Mouse (Mus musculus) liver, embryonic 14.5 days (tissue): ENCODE results near the gene Adamts8. TPM values are rescaled to one million over a fixed set of nuclear protein-coding genes. Genes with fewer than 3 reads are reported as not detected.
A peak's percentile ranks its signal among the peaks of the same experiment; 100 is the strongest.

ENCODE experiments used
- ATAC-seq: fragments of 200-750 bp; cut with Nextera tagmentation; 2 replicates; pipeline ENCODE4 v1.8.0; 2017; ENCODE audit warnings: moderate number of reproducible peaks, mild to moderate bottlenecking, moderate library complexity; ENCODE audit not compliant: insufficient read depth
- DNase-seq, 3 experiments: peaks; one replicate each; pipeline ENCODE4 v3.0.0-alpha.2; 2012 to 2013; ENCODE audit warnings: low read depth in 3 of 3, low spot score in 3 of 3
- H3K27ac ChIP-seq: fragments of 300-500 bp; sonication (generic); 2 replicates; pipeline ENCODE4 v1.5.1; 2014; ENCODE audit warnings: moderate library complexity, mild to moderate bottlenecking, control low read depth, inconsistent platforms
- H3K27me3 ChIP-seq: fragments of 300-500 bp; sonication (generic); 2 replicates; pipeline ENCODE4 v1.6.1; 2014; ENCODE audit warnings: mild to moderate bottlenecking, low read length, moderate library complexity; ENCODE audit not compliant: control insufficient read depth, insufficient read depth
- H3K36me3 ChIP-seq: fragments of 300-500 bp; sonication (generic); replicated peaks from 2 replicates; pipeline ENCODE4 v1.6.1; 2014; ENCODE audit warnings: low read depth; ENCODE audit not compliant: control insufficient read depth, insufficient read depth
- H3K4me1 ChIP-seq, 2 experiments: fragments of 200-500 bp in 1 of 2; fragments of 300-500 bp in 1 of 2; sonication (generic) in 1 of 2; replicated peaks; 2 replicates each; pipeline ENCODE4 v1.6.1; 2012 to 2014; ENCODE audit warnings: antibody characterized with exemption in 1 of 2, inconsistent platforms in 1 of 2, low read length in 1 of 2; ENCODE audit not compliant: control insufficient read depth in 2 of 2, insufficient read depth in 2 of 2
- H3K4me2 ChIP-seq: fragments of 300-500 bp; sonication (generic); 2 replicates; pipeline ENCODE4 v1.6.1; 2014; ENCODE audit warnings: low read depth, mild to moderate bottlenecking, control low read depth, moderate library complexity
- H3K4me3 ChIP-seq, 2 experiments: fragments of 200-500 bp in 1 of 2; fragments of 300-500 bp in 1 of 2; sonication (generic) in 1 of 2; 2 replicates each; pipeline ENCODE4 v1.5.1; 2012 to 2014; ENCODE audit warnings: low read depth in 2 of 2, low read length in 2 of 2, mild to moderate bottlenecking in 2 of 2, control low read depth in 1 of 2, inconsistent platforms in 1 of 2, moderate library complexity in 1 of 2; ENCODE audit not compliant: insufficient read depth in 1 of 2
- H3K9ac ChIP-seq: fragments of 300-500 bp; sonication (generic); replicated peaks from 2 replicates; pipeline ENCODE4 v1.6.1; 2014; ENCODE audit warnings: mild to moderate bottlenecking, control low read depth, moderate library complexity
- H3K9me3 ChIP-seq: fragments of 300-500 bp; sonication (generic); 2 replicates; pipeline ENCODE4 v1.6.1; 2016; ENCODE audit warnings: low read length, mixed read lengths; ENCODE audit not compliant: control insufficient read depth
- CTCF ChIP-seq: IDR thresholded peaks from 2 replicates; pipeline ENCODE4 v1.5.1; 2016; ENCODE audit warnings: antibody characterized with exemption, low read depth, control low read depth
- EP300 ChIP-seq: IDR thresholded peaks from 2 replicates; pipeline ENCODE4 v1.6.1; 2016; ENCODE audit warnings: antibody characterized with exemption, low read depth
- WGBS: fragments of 180-500 bp; shearing (Covaris S2); extraction: QIAGEN DNeasy Blood & Tissue Kit; methylation state at CpG from one replicate; pipeline ENCODE4 v1.1.7; 2014; ENCODE audit not compliant: insufficient replicate concordance; 5-methylcytosine and 5-hydroxymethylcytosine counted together
- polyA plus RNA-seq, 2 experiments: library from polyadenylated mRNA; depleted of rRNA in 1 of 2; stranded (reverse) in 1 of 2; unstranded in 1 of 2; fragments of >200 nt; fragmentation: Nextera tagmentation in 1 of 2; extraction: Ambion mirVana in 1 of 2; gene quantifications; 2 replicates each; pipeline versions ENCODE4 v1.2.1 to v1.2.3; 2012 to 2014

The Adamts8 gene
- polyA plus RNA-seq, 2 experiments: 0.04 to 0.07 TPM

DNA sequence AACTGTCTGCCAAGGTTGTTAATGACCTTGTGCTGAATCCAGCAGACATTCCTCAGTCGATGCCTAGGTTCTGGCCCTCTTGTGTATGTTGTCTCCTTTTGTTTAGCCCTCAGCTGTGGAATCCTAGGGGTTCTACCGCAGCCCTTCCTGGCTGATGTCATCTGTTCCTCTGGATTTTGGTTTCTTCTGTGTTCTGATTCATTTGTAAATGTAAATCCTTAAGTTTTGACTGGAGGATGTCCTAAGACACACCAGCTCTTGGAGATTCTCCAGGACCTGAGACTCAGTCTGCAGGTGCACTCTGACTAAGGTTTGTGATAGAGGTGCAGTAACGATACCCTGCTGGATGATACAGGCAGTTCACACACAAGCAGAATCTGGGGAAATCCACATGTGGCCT is 27.6 kb downstream of the Adamts8 start:
- no peaks in the 10 kb centered on the region for H3K27me3 ChIP-seq
- TF ChIP-seq EP300: no peak
- no peak for TF ChIP-seq CTCF
- H3K4me3 ChIP-seq: no peak overlapping the region
- no peaks in the 10 kb centered on the region for H3K9me3 ChIP-seq
- no peak overlapping the region for H3K9ac ChIP-seq
- ATAC-seq (no peak), DNase-seq (no peak)
- 61% methylated on average over 3 of the region's 3 CpGs for WGBS
- no peak overlapping the region for H3K27ac ChIP-seq
- H3K36me3 ChIP-seq: no peaks in the 10 kb centered on the region
- H3K4me1 ChIP-seq: no peaks in the 10 kb centered on the region
- no peak overlapping the region for H3K4me2 ChIP-seq

DNA sequence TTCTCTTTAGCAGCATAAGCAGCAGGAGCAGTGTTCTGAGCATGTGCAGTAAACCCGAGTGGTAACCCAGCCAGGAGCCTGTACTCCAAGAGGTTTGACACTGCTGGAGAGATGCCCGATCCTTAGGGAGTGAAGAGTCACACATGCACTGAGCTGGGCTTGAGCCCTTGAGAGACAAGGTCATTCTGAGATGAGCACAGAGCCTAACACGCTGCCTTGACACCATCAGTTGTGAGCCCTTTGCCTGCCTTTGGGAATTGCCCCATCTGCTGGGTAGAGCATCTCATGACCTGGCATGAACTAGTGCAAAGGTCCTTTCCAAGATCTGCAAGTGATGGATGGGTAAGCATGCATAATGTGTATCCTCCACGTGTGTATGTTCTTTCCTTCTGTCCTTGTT is 29.6 kb downstream of the Adamts8 start:
- Histone ChIP-seq H3K4me1 (no peaks in the 10 kb centered on the region), H3K36me3 (no peaks in the 10 kb centered on the region), H3K27ac (no peak overlapping the region), H3K9ac (no peak overlapping the region), H3K9me3 (no peaks in the 10 kb centered on the region), H3K4me2 (no peak overlapping the region), H3K4me3 (no peak overlapping the region), H3K27me3 (no peaks in the 10 kb centered on the region)
- no peak for ATAC-seq
- 45% methylated on average over 4 of the region's 4 CpGs for whole genome bisulfite sequencing
- no peak for DNase-seq
- TF ChIP-seq CTCF: no peak

DNA sequence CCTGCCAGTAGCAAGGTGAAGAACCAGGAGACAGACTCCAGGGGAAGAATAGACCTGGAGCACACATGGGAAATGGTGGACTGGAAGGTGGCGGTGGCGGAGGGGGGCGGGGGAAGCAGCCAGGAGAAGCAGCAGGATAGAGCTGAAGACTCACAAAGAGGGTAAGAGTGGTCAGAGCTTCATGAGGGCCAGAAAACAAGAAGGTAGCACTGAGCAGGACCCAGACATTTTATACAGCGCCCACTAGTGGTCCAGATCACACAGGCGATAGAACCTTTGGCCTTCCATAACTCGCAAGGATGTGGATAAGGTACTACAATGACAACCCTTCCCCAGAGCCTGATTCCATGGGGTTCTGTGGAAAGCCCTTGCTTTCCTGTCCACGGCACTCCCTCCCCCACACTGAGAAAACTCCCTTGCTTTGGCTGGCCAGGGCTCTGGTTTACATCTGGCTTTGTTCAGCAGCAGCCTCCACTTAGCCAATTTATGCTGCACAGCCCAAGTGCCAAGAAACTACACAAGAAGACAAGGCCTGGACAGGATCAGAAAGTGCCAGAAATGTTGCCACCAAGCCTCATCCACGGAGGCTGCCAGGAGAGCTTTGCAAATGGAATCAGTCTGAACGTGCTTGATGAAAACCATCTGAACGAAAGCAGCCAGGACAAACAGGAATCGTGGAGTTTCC is 34.1 kb downstream of the Adamts8 start:
- H3K4me3 ChIP-seq: no peak overlapping the region
- ATAC-seq (no peak), DNase-seq (no peak)
- H3K36me3 ChIP-seq: no peaks in the 10 kb centered on the region
- H3K9me3 ChIP-seq: no peaks in the 10 kb centered on the region
- no peaks in the 10 kb centered on the region for H3K27me3 ChIP-seq
- WGBS: 61% methylated on average over 11 of the region's 11 CpGs
- H3K4me1 ChIP-seq: no peaks in the 10 kb centered on the region
- H3K4me2 ChIP-seq: no peak overlapping the region
- TF ChIP-seq EP300 (no peak), CTCF (peak; percentile 26; the same call in 1 of the 2 replicates)
- no peak overlapping the region for H3K9ac ChIP-seq
- no peak overlapping the region for H3K27ac ChIP-seq

GRCm38 (mm10) chr9:30980467-30980866 is 38.1 kb downstream of the Adamts8 start:
- Histone ChIP-seq H3K4me2 (no peak overlapping the region), H3K9me3 (no peaks in the 10 kb centered on the region), H3K36me3 (no peaks in the 10 kb centered on the region), H3K9ac (no peak overlapping the region), H3K4me3 (no peak overlapping the region), H3K4me1 (no peaks in the 10 kb centered on the region), H3K27me3 (no peaks in the 10 kb centered on the region), H3K27ac (no peak overlapping the region)
- no peak for DNase-seq
- ATAC-seq: no peak
- WGBS: 43% methylated on average over 2 of the region's 2 CpGs
- TF ChIP-seq CTCF: no peak
- TF ChIP-seq EP300: no peak

GRCm38 (mm10) chr9:30985782-30986181 is 43.4 kb downstream of the Adamts8 start:
- no peak overlapping the region for H3K27ac ChIP-seq
- no peak for TF ChIP-seq CTCF
- ATAC-seq: no peak

More at GRCm38 (mm10) chr9:30985782-30986181, 43.4 kb downstream of the Adamts8 start:
- no peaks in the 10 kb centered on the region for H3K36me3 ChIP-seq
- H3K4me2 ChIP-seq: no peak overlapping the region
- no peaks in the 10 kb centered on the region for H3K27me3 ChIP-seq
- H3K4me1 ChIP-seq: no peaks in the 10 kb centered on the region
- DNase-seq: no peak
- H3K9ac ChIP-seq: no peak overlapping the region
- WGBS: 42% methylated on average over 6 of the region's 6 CpGs
- H3K9me3 ChIP-seq: no peaks in the 10 kb centered on the region
- no peak overlapping the region for H3K4me3 ChIP-seq
